Mouse (Mus musculus): Measurements from ENCODE around the gene Lama1.
"Not testable (repeated sequence)": the region's sequence is repeated elsewhere in the genome, so short reads cannot be mapped to it uniquely, and the experiment has no call there.

Lama1 gene

GRCm38 (mm10) chr17:67722578-67722977 is 25.5 kb downstream of the Lama1 start:
- no peak for DNase-seq

- no peak for DNase-seq
Observed at GRCm38 (mm10) chr17:67723175-67724067, 26.4 kb downstream of the Lama1 start.

GRCm38 (mm10) chr17:67726601-67727000 is 29.5 kb downstream of the Lama1 start:
- DNase-seq: no peak

GRCm38 (mm10) chr17:67728751-67729150 is 31.7 kb downstream of the Lama1 start:
- DNase-seq: no peak

GRCm38 (mm10) chr17:67731096-67731495 is 34.0 kb downstream of the Lama1 start:
- no peak for DNase-seq

GRCm38 (mm10) chr17:67731964-67732363 is 34.9 kb downstream of the Lama1 start:
- DNase-seq: no peak

GRCm38 (mm10) chr17:67733516-67733915 is 36.5 kb downstream of the Lama1 start:
- no peak for DNase-seq

- DNase-seq: no peak
Observed at GRCm38 (mm10) chr17:67735722-67736121, 38.7 kb downstream of the Lama1 start.

- not testable (repeated sequence) for DNase-seq
Observed at GRCm38 (mm10) chr17:67741229-67741628, 44.2 kb downstream of the Lama1 start.

- no peak for DNase-seq
Observed at GRCm38 (mm10) chr17:67764167-67764871, 67.3 kb downstream of the Lama1 start.

GRCm38 (mm10) chr17:67773608-67774007 is 76.5 kb downstream of the Lama1 start:
- DNase-seq: peak; percentile 6

GRCm38 (mm10) chr17:67776764-67777163 is 79.7 kb downstream of the Lama1 start:
- DNase-seq: peak; percentile 44

- peak; percentile 44 for DNase-seq
Observed at GRCm38 (mm10) chr17:67779812-67780211, 82.8 kb downstream of the Lama1 start.

- DNase-seq: no peak
Observed at GRCm38 (mm10) chr17:67791091-67791490, 94.0 kb downstream of the Lama1 start.

- no peak for DNase-seq
Observed at GRCm38 (mm10) chr17:67809171-67809570, 112.1 kb downstream of the Lama1 start.

GRCm38 (mm10) chr17:67813666-67814065 is 116.6 kb downstream of the Lama1 start:
- DNase-seq: no peak

GRCm38 (mm10) chr17:67815720-67816119 is 118.7 kb downstream of the Lama1 start:
- DNase-seq: no peak

GRCm38 (mm10) chr17:67816916-67817315 is 119.9 kb downstream of the Lama1 start:
- DNase-seq: no peak

GRCm38 (mm10) chr17:67827431-67827830 is 130.4 kb downstream of the Lama1 start:
- DNase-seq: no peak

- DNase-seq: no peak
Observed at GRCm38 (mm10) chr17:67836146-67836895, 139.3 kb downstream of the Lama1 start.

GRCm38 (mm10) chr17:67837351-67838090 is 140.5 kb downstream of the Lama1 start:
- DNase-seq: peak; percentile 84

GRCm38 (mm10) chr17:67838948-67839347 is 141.9 kb downstream of the Lama1 start:
- DNase-seq: no peak
